Mouse (Mus musculus) retina, postnatal 7 days (tissue): ENCODE measurements around the gene Galnt12.
A peak's percentile ranks its signal among the peaks of the same experiment; 100 is the strongest.

Source experiments
- DNase-seq: peaks from one replicate; pipeline ENCODE4 v3.0.0-alpha.2; 2012; ENCODE audit warnings: low read depth, low spot score

Galnt12 gene

DNA sequence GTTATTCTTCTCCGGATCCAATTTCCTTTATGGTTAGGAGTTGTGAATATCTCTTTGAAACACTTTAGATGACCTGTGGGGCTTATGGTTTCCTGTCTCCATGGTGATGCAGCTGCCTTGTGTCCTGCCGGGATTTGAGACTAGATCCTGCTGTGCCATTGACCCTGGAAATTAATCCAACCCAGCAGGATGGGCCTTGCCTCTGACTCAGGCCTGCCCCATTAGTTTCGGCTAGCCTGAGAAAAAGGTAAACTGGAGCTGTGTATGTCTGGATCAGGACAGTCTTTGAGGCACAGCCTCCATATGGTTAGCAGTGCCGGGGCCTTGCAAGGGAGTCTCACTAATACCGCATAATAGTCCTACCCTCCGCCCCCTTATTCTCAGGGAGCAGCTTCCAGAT is 1.9 kb downstream of the Galnt12 start:
- no peak for DNase-seq

DNA sequence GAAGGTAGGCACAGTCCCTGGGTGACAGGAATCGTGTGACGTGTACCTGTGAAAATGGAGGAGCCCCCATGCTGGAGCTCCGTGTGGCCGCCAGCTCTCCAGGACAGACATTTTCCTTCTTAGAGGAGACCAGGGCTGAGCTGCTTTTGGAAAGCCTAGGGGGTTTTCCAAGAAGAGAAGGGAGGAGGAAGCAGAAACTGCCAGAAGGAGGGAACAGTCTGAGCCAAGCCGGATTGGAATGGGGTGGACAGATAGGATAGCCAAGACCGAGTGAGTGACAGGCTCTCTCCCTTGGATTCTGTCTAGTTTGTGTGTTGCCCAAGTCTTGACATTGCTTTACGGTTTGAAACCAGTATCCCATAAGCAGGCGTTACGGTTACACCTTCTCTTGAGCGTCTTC is 11.9 kb downstream of the Galnt12 start:
- DNase-seq = no peak

DNA sequence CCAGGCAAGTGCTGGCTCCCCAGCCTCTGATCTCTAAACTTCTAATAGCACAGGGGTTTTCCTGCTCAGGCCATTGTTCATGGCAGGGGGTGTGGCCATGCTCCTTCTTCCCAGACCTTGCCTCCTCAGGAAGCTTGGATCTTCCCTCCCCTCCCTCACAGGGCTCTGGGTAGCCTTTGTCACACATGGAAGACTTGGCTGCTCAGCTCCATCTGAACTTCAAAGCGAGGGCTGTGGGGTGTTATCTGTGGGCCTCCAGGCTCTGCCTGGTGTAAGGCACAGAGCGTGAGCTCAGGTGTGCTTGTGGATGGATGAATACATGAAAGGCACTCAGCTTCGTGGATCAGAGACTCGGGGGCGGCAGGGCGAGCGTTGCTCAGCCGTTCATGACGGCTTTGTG is 20.2 kb downstream of the Galnt12 start:
- no peak for DNase-seq

- DNase-seq = no peak
Measured at GRCm38 (mm10) chr4:47112560-47112959, 20.9 kb downstream of the Galnt12 start.

- DNase-seq = peak; percentile 30
Measured at GRCm38 (mm10) chr4:47122051-47122706, 30.5 kb downstream of the Galnt12 start.

DNA sequence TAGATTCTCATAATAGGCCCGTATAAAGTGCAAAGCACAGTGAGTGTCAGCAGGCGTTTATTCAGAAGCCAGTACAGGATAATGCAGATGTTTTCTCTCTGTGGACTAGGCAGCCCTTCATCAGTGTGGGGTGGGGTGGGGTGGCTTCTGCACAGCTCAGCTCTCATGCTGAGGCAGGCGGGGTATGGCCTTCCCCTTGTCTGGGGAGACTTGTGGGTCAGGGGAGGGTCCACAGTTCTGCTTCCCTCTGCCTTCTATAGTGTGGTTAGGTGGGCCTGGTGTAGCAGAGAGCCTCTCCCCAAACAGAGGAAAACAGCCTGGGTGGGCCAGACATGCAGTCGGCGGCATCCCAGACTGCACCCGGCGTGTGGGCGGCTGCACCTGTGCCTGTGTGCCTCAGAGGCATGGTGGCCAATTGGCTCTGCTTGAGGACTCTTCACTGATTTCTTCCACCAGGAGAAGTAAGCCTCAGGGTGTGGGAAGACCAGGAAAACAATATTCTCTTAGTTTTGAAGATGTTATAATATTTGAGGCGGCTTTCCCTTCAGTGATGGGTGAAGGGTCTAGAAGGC is 32.5 kb downstream of the Galnt12 start:
- no peak for DNase-seq

- no peak for DNase-seq
Measured at GRCm38 (mm10) chr4:47128515-47128914, 36.8 kb downstream of the Galnt12 start.

- no peak for DNase-seq
Measured at GRCm38 (mm10) chr4:47129572-47129971, 37.9 kb downstream of the Galnt12 start.

DNA sequence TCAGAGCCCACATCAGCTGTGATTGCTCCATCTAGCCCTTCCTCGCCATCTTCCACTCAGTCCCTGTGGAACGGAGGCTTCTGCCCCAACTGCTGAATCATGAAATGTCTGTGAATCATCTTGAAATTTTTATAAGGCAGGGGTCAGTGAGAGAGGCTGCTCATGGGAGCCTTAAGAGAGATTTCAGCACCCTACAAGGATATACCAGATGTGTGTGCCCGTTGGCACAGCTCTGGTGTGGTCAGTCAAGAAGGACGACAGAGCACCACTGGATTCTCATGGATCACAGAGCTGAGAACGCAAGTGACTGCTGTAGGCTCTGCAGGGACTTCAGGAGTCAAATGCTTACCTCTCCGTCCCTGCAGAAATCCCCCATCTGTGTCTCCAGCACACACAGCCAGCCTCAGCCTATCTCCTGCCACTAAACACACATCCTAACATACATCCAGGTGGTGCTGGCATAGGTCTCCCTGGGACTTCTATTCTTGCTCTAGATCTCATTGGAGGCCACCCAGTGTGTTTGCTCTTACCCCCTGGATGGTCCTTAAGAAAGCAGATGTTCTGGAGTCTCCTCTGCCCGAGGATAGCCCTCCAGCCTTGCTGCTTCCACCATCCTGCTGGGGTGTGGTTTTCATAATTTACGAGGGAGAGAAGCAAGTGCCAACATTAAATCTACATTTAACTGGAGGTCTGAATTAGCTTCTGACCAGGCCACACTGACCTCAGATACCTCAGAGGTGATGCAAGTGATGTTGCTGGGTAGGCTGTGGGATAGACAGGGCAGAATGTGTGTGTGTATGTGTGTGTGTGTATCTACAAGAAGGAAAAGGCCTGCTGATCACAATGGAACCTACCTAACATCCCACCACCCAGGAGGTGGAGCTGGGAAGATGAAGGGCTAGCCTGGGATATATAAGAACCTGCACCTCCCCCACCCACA is 38.7 kb downstream of the Galnt12 start:
- DNase-seq = no peak

DNA sequence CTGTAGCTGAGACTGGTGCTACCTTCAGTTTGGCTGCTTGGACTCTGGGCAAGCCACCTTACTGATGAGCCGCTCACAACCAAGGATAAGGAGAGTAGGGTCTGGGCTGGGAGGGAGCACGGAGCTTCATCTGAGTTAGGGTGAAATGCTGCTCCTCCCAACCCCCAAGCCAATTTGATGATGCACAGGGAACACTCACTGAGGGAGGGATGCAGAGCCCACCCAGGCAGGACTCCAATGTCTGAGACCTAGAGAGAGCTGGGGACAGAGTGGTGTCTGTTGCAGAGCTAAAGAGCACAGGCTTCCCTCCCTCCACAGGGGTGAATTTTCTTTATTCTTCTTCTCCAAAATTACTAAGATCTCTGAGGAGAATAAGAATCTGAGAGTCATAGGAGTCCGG is 40.2 kb downstream of the Galnt12 start:
- no peak for DNase-seq

DNA sequence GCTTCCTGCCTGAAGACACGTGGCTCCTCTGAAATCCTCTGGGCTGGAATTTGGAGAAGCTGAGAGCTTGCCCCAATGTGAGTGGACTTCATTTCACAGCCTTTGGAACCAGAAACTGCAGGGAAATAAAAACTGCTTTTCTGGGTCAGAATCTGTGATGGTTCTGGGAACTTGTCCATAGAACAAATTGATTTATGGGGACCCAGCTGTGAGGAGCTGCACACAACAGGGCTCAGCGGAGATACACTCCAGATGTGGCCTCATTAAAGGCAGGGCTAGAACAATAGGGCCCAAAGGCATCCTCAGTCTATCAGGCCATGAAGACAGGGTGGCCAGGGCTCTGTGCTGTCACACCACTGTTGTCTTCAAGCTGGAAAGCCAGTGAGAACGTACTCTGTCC is 40.7 kb downstream of the Galnt12 start:
- no peak for DNase-seq

GRCm38 (mm10) chr4:47136699-47137101 is 45.0 kb downstream of the Galnt12 start:
- no peak for DNase-seq

DNA sequence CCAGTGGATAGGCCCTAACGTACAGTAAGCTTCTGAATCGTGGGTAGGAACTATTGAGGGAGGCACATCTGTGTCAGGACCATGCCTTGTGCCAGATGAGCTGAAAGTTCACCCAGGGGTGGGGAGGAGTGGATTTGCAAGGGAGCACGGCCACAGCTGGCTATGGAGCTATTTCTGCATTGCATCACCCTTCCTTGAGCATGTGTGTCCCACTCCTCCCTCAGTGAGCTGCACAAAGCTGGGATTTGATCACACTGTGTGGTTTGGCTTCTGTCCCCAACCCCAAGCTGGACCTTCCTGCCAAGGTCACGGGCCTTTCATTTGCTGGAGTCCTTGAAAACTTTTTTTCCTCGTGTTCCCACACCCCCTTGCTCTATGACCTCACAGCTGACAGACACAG is 45.8 kb downstream of the Galnt12 start:
- no peak for DNase-seq

DNA sequence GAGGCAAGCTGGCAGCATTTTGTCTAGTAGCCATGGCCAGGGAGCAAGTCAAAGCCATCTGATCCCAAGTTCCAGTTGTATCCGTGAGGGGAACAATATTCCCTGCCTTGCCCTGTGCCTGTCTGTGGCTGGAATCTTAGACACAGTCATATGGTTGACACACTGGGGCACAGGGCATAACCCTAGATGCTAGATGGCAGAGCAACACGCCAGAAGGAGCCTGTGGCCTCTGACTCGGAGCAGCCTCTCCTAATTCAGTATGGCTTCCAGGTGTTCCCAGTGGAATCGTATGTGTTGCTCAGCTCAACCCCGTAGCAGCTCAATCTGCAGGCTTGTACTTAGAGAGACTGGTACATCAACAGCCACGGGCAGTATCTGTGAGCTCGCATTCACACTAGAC is 46.7 kb downstream of the Galnt12 start:
- no peak for DNase-seq

- DNase-seq = no peak
Measured at GRCm38 (mm10) chr4:47138967-47139777, 47.5 kb downstream of the Galnt12 start.

DNA sequence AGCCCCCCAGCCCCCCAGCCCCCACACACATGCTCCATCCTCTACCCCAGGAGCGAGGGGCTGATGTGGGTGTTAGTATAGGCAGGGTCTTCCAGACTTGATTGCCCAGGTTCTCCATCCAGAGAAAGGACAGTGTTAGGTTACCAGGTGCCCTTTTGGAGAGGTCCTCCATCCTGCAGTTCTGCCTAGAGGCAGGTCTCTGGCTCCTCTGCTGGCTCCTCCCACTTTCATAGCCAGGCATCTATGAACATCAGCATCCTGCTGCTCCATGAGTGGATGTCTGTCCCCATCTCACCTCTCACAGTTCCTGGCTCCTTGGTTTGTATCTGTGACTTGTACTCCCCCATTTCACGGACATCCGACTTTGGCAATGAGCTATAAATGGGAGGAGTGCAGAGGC is 48.6 kb downstream of the Galnt12 start:
- DNase-seq = no peak

DNA sequence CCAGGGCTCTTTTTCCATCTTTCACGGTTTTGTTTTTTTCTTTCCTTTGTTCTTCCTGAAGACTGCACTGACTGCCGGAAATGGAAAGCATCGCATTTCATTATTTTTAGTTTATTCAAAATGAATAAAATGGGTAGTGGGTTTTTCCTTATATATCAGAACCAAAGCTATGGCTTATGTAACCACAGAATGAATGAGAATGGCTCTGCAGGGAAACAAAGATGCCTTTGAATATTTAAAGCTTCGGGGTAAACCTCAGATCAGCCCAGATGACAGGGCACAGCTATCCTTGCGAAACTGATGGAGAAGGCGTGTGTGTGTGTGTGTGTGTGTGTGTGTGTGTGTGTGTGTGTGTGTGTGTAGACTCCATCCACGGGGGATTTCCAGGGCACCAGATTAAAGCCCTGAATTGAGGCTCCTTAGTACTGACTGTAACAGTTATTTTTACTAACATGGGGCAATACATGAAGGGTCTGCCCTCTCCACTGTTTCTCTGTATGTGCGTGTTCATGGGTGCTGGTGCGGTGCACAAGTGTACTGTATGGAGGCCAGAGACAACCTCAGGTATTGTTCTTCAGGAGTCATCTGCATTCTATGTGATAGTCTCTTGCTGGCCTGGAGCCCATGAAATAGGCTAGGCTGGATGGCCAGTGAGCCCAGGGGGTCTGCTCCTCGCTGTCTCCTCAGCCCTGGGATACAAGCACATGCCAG is 49.9 kb downstream of the Galnt12 start:
- no peak for DNase-seq

GRCm38 (mm10) chr4:47143849-47144248 is 52.1 kb downstream of the Galnt12 start:
- DNase-seq = no peak

GRCm38 (mm10) chr4:47145341-47145740 is 53.6 kb downstream of the Galnt12 start:
- no peak for DNase-seq

- DNase-seq = no peak
Measured at GRCm38 (mm10) chr4:47146561-47146960, 54.9 kb downstream of the Galnt12 start.

- no peak for DNase-seq
Measured at GRCm38 (mm10) chr4:47149963-47150362, 58.3 kb downstream of the Galnt12 start.
